Mouse (Mus musculus) left cerebral cortex, postnatal 36 days (tissue): ENCODE measurements around the gene Ap1m2. TPM values are rescaled to one million over a fixed set of nuclear protein-coding genes. Genes with fewer than 3 reads are reported as not detected.
"Not testable (repeated sequence)": the region's sequence is repeated elsewhere in the genome, so short reads cannot be mapped to it uniquely, and the experiment has no call there.

Experiments
- DNase-seq, 2 experiments: peaks; one replicate each; pipeline ENCODE4 v3.0.0; 2021 to 2022; ENCODE audit warnings: low spot score in 2 of 2, mixed read lengths in 1 of 2
- intact Hi-C: fragments of 180-260 bp; cut with DNase I; formaldehyde crosslinking; loops from one replicate; pipeline ENCODE4 v1.15.1; 2025
- total RNA-seq, 2 experiments: library from RNA; stranded (reverse); gene quantifications; 2 replicates each; pipeline ENCODE4 v1.2.3; 2021

Ap1m2 gene
- total RNA-seq, 2 experiments from 2014 or later: 0.72 to 1.6 TPM

DNA sequence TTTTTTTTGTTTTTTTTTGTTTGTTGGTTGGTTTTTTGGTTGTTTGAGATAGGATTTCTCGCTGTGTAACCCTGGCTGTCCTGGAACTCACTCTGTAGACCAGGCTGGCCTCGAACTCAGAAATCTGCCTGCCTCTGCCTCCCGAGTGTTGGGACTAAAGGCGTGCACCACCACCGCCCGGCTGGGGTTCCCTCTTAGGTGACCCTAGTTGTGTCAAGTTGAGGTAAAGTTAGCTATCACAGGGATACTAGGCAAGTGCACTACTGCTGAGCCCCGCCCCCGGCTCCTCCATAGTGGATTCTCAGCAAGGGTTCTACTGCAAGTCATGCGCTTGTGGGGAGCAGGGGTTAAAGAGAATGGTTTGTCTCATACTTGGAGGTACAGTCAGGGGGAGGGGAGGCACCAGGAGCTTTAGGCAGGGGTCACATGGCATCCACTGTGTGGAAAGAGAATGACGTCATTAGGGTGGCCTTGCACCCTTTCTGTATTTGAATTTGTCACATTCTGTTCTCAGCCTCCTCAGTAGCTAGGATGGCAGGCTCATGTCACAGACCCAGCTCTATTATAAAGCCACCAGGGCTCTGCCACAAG lies 17.7 kb upstream of the Ap1m2 start:
- DNase-seq: no peak
- intact Hi-C loops: no loop called here

DNA sequence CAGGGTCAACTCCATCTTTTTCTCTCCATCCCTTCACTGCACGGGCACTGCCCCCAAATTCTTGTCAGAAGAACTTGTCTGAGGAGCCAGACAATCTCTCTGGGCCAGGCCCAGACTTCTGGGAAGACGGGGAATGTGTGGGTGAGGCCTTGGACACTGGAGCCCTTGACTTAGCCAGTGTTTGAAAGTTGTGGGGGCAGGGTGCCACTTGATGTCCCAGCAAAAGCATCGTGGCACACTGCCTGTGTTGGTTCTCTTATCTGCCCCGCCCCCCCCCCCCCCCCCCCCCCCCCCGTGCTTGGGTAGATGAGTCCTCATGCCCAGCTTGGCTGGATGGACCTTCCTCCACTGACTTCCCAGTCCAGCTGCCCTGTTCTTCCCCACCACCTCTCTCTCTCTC lies 16.9 kb upstream of the Ap1m2 start:
- no peak for DNase-seq
- intact Hi-C loops: no loop called here

DNA sequence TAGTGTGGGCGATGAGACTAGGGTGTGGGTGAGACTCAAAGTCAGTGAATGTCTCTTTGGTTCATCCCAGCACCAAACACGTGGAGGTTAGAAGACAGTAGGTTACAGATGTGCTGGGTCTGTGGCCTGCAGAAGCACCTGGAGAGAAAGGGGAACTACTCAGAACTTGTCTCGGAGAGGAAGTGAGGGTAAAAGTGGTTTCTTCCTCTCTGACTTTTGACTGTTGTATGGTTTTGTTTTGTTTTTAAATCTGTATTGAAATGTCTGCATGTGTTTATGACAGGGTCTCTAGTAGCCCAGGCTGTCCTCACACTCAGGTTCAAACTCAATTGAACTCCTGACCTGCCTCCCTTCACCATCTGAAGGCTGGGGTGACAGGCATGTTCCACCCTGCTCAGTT lies 15.9 kb upstream of the Ap1m2 start:
- no peak for DNase-seq
- intact Hi-C loops: no loop called here

DNA sequence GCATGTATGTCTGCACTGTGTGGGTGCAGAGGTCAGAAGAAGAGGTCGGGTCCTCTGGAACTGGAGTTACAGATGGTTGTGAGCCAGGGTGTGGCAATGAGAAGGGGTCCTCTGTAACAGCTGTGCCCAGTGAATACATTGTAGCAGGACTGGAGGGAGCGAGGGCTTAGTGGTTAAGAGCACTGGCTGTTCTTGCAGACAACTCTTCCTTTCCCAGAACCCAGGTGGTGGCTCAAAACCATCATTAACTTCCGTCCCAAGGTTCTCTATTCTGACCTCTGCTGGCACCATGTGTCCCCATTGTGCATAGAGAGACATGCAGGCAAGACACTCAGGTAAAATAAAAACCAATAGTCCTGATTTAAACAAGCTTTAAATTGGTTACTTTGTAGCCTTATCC lies 15.4 kb upstream of the Ap1m2 start:
- DNase-seq: no peak
- intact Hi-C loops: no loop called here

DNA sequence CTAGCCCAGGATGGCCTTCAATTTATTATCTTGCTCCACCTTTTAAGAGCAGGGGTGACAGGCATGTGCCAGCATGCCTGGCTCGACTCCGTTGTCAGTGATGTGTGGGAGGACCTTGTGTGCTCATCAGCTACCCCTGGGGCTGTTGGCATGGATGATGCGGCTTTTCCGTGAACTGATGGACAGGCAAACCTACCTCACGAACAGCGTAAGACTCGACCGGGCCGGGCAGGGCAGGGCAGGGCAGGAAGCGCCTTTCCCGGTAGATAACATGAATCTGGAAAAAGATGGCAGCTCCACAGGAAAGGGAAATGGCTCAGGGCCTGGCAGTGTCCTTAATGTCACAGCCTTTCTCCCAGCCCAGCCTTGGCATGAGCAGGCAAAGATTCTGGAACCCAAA lies 12.1 kb upstream of the Ap1m2 start:
- no peak for DNase-seq
- intact Hi-C loops: no loop called here

DNA sequence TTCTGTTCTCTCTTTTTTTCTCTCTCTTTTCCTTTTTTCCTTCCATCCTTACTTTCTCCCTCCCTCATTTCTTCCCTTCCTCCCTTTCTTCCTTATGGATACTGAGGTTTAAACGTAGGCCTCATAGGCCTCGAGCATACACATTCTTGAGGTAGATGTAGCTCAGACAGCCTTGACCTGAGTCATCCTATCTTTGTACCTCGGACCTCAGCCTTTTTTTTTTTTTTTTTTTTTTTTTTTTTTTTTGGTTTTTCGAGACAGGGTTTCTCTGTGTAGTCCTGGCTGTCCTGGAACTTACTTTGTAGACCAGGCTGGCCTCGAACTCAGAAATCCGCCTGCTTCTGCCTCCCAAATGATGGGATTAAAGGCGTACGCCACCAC lies 10.8 kb upstream of the Ap1m2 start:
- DNase-seq, intact Hi-C loops: not testable (repeated sequence)

DNA sequence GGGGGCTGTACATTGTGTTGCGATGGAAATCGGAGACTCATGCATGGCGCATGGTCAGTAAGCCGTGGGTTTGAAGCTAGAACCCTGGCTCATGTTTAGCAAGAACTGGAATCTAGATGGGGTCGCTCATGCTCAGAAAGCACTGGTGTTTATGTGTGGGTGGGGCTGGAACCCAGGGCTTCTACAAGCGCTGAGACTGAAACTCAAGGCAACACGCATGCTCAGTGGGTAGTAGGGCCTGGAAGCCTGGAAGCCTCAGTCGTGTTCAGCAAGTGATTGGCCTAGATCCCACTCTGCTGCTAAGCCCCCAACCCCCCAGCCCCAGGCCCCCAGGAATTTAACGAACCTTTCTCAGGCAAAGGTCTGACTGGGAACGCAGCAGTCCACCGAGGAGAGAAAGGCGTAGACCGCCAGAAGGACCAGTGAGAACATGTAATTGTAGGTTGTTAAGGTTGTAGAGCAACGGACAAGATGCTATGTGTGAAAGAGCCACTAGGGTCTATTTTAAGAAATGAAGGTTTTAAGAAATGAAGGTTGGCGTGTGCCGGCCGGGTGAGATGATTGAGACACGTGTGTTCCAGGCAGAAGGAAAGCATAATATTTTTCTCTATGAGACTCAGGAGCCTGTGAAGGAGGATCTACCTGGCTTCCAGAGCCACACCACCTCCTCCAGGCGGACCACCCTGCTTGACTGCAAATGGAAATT lies 10.2 kb upstream of the Ap1m2 start:
- peak; percentile 17 to 28 for DNase-seq
- intact Hi-C loops: no loop called here

DNA sequence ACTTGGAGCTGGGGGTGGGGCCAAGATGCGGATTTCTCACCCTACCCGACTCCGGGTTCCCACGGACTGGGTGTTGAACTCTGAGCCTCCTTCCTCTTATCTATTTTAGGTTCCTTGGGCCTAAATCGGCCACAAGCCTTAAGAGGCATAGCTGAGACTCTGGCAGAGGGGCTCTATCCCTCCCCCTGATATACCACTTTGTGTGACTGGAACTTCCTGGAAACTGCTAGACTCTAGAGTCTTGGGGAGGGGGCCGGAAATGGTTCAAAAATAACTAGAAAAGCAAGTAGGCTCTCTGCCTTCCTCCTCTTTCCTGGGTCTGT lies 9.3 kb upstream of the Ap1m2 start:
- peak in 1 of 2 experiments; percentile 26 for DNase-seq

DNA sequence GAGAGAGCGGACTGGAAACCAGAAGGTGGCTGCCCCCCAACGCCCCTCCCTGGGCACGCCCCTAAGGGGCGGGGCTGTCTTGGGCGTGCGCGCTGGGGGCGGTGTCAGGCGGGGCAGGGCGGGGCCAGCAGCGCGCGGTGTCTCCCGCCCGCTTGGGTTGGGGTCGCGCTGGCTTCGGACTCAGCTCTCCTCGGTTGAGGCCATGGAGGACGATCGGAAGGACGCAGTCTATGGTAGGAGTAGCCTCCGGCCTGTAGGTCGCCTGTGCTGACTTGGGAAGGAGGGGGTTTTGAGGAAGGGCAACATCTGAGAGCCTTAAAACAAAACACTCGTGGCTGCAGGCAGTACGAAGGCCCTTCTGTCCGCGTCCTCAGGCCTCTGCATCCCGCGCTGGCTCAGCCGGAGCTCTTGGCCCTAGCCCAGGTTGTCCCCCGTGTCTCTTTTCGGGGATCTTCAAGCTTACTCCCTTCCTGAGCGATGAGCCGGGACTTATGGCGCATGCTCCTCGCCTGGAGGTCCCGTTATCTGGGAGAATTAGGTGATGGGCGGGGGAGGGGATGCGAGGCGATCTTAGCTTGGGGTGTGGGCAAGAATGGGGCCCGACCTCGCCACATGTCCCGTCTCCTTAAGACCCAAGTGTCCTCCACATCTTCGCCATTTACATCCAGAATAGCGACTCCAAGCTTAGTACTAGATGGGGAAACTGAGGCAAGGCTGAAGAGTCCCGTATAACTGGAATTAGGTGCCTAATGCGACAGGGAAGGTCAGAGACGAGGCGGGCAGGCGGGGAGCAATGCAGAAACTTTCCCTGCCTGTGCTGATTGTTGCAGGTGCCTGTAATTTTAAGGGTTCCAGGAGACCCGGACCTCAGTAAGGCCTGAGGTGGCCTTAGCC lies 8.7 kb upstream of the Ap1m2 start, which contains the start of gene Slc44a2:
Slc44a2 (plus strand) TSS at position 80 of the 894 bp plus-strand sequence.
- intact Hi-C loops: no loop called here

More for the DNA sequence above, 9.3 kb upstream of the Ap1m2 start:
- intact Hi-C loops: no loop called here

DNA sequence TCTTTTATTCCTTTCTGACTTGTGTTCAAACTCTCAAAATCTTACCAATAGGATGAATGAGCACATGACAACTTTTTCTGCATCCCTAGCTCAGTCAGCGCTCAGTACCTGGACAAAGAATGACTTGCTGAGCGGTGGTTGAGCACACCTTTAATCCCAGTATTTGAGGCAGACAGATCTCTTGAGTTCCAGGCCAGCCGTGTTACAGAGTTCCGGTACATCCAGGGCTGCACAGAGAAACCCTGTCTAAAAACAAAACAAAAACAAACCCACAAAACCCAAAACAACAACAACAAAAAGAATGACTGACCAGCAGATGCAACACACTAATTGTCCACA lies 8.1 kb upstream of the Ap1m2 start:
- intact Hi-C loops: no loop called here
- DNase-seq: no peak

More for the DNA sequence above, 8.7 kb upstream of the Ap1m2 start, which contains the start of gene Slc44a2:
- DNase-seq: peak; percentile 80

DNA sequence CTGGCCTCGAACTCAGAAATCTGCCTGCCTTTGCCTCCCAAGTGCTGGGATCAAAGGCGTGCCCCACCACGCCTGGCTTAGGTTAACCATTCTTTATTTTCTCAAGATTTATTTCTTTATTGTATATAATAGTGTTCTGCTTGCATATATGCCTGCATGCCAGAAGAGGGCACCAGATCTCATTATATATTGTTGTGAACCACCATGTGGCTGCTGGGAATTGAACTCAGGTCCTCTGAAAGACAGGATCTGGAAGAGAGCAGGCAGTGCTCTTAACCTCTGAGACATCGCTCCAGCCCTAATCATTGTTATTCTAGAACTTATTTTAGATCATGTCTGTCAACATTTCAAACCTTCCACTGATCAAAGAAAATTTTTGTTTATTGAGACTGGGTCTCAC lies 7.4 kb upstream of the Ap1m2 start:
- DNase-seq: no peak
- intact Hi-C loops: no loop called here

DNA sequence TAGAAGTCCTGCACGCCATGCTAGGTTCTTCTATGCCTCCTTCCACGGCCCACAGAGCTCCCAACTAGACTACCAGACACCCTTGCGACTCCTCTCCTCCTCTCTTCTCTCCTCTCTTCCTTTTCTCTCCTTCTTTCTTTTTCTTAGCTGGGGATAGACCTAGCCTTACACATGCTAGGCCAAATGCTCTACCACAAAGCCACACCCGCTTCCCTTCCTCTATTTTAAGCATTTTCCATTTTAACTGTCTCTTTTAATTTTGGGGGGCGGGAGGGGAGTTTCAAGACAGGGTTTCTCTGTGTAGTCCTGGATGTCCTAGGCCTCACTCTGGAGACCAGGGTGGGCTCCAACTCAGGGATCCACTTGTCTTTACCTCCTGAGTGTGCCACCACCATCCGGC lies 6.7 kb upstream of the Ap1m2 start:
- intact Hi-C loops: no loop called here
- DNase-seq: no peak

DNA sequence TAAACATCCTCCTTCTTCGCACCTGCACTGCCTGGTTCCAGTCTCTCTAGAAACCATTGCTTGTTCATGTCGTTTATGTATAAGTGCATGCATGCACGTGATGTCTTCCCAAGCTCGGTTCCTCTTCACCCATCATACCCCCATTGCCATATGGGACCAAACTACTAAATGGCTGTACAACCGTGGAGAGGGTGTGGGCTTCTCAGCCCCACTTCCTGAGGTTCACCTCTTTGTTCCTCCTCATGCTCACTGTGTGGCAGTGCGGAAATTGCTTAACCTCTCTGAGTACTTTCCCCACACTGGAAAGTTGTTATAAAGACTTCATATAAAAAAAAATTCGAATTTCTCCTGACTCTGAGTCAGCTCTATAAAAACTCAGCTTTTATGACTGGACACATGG lies 4.6 kb upstream of the Ap1m2 start:
- intact Hi-C loops: no loop called here

DNA sequence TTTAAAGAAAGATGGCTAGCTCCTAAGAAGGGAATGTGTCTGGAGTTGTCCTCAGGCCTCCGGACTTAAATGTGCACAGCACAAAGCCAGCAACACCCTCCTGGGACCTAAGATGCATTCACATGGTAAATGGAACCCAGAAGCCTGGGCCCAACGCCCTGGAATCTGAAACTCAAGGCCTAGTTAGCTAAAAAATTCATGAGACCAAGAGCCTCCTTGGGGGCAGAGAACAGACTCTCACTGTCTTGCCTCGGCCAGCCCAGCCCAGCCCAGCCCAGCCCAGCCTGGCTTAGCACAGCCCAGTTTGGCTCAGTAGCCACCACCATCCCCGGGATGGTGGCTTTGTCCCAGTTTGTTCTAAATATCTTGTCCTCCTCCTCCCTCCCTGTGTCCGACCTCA lies 3.3 kb upstream of the Ap1m2 start:
- intact Hi-C loops: no loop called here
- DNase-seq: no peak

More for the DNA sequence above, 4.6 kb upstream of the Ap1m2 start:
- no peak for DNase-seq

DNA sequence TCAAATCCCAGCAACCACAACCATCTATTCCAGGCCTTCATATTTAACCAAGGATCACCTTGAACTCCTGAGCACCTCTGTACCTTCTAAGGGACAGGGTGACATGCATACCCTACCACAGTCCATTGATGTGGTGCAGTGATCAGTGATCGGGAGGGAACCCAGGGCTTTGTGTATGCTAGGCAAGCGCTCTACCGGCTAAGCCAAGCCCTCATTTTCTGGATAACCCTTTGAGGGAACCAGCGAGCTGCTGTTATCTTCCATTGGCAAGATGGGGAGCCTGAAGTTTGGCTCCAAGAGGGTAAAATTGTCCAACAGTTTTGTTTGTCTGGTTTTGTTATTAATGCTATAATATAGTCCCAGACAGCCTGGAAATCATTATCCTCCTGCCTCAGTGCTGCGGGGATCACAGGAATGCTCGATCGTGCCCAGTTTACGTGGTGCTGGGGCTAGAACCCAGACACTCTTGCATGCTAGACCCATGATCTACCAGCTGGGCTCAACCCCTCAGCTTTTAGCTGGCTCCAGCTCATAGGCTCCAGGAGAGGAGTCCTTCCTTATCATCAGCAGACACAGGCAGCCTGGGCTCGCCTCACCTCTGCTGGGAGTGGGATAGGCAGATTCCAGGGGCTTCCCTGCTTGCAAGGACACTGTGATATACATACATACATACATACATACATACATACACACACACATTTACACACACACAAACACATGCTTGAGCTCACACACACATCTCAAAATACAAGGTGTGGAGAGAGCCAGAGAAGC lies 2.4 kb upstream of the Ap1m2 start:
- no peak for DNase-seq
- intact Hi-C loops: no loop called here

DNA sequence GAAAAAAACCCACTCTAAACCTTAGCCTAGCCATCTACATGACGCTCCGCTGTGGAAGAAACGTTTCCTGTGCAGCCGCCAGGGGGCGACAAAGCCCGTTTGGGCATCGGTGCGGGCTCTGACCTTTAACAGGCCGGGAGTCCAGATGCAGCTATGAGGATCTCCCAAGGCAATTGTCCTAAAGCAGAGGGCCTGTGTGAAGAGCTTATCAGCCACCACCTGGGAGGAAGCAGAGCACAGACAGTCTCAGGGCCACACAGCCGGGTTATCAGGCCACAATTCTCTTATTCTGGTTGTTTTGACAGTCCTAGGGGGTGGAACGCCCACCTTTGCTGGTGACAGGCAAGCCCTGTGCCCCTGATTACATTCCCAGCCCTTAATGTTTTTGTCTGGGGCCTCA lies 1.3 kb upstream of the Ap1m2 start:
- peak; percentile 76 to 78 for DNase-seq
- intact Hi-C loops: loop anchor here (2.0 kb wide), 2 partner anchors 43 to 97 kb away; partner anchors contain the start of gene Qtrt1

DNA sequence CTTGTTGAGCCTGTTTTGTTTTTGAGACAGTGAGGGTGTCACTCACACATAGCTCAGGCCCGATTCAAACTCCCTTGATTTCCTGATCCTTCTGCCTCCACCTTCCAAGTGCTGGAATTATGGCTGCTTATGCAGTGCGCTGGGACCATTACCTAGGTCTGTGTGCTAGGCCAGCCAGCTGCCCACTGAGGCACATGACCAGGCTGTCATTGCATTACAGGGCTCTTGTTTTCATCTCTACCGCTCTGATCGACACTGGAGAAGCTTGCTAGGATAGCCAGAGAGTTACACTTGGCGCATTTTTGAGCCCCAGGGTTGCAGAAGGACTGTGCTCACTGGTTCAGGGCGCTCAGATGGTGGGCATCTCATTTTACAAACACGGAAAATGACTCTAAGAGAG lies 442 bp downstream of the Ap1m2 start:
- intact Hi-C loops: loop anchor here (2.0 kb wide), 2 partner anchors 45 to 99 kb away; partner anchors contain the start of gene Qtrt1
- no peak for DNase-seq

DNA sequence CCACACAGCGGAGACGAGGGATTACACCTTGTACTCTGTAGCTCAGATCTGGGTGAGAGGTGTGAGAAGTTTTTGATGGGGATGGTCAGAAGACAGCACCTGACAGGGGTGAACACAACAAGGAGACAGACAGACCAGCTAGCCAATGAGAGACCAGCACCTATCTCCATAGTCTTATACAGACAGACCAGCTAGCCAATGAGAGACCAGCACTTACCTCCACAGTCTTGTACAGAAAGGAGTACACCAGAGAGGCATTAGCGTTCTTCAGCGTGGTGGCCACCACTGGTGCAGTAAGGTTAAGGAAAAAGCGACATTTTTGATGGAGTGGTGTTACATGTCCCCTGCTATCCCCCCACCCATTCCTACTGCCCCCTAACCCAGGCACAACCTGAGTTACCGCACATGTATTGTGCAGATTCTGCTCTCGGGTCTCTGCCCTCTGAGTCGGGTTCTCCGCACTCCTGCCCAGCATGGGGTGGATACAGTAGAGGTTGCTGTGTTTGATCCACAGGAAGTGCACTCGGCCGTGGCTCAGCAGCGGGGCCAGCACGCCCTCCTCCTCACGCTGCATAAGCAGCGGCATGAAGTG lies 2.9 kb downstream of the Ap1m2 start:
- intact Hi-C loops: no loop called here
- DNase-seq: no peak

DNA sequence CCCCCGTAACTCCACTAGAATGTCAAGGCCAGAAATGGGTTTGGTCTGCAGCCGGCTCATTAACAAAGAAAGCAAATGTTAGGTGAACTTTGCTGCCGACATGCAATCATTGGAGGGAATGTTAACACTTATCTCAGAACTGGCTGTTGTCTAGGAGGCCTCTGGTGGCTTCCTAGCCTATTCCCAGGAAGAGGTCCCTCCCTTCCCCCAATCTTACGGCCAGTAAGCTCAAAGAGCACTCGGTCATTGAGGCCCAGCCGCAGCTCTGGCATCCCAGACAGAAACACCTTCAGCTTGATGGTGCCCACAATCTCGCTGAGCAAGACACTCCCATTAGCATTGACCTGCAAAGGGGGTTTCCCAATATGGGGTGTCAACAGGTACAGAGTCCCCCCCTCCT lies 7.1 kb downstream of the Ap1m2 start:
- intact Hi-C loops: no loop called here
- no peak for DNase-seq

DNA sequence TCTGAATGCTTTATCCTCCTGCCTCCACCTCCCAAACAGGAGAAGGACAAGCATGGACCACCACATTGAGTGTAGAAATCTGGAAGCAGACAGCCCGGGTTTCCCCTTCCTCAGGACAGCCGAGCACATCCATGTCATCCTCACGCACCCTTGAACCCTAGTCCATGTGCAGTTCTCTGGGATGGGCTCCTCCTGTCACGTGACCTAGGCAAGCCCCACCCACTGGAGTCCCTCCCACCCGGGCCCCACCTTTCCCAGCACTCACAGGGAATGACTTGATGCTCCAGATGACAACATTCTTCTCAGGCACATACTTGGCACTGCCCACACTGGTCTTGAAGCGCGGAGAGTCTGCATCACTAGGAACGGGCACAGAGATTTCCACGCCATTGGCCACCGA lies 13.1 kb downstream of the Ap1m2 start:
- intact Hi-C loops: no loop called here

More for the DNA sequence above, 13.1 kb downstream of the Ap1m2 start:
- no peak for DNase-seq
